Mouse (Mus musculus) hindbrain, embryonic 12.5 days (tissue): ENCODE measurements around the gene Olfr319. TPM values are rescaled to one million over a fixed set of nuclear protein-coding genes. Genes with fewer than 3 reads are reported as not detected.
"Not testable (repeated sequence)": the region's sequence is repeated elsewhere in the genome, so short reads cannot be mapped to it uniquely, and the experiment has no call there.

Experiments
- ATAC-seq: fragments of 200-750 bp; cut with Nextera tagmentation; 2 replicates; pipeline ENCODE4 v1.8.0; 2017; ENCODE audit warnings: moderate TSS enrichment; ENCODE audit not compliant: low FRiP score
- H3K27ac ChIP-seq: fragments of 300-500 bp; sonication (generic); 2 replicates; pipeline ENCODE4 v1.5.1; 2016; ENCODE audit warnings: mild to moderate bottlenecking
- H3K27me3 ChIP-seq: fragments of 300-500 bp; sonication (generic); 2 replicates; pipeline ENCODE4 v1.6.1; 2016; ENCODE audit warnings: mild to moderate bottlenecking
- H3K36me3 ChIP-seq: fragments of 300-500 bp; sonication (generic); 2 replicates; pipeline ENCODE4 v1.6.1; 2016; ENCODE audit warnings: mild to moderate bottlenecking
- H3K4me1 ChIP-seq: fragments of 300-500 bp; sonication (generic); 2 replicates; pipeline ENCODE4 v1.6.1; 2016
- H3K4me2 ChIP-seq: fragments of 300-500 bp; sonication (generic); replicated peaks from 2 replicates; pipeline ENCODE4 v1.6.1; 2016; ENCODE audit warnings: mild to moderate bottlenecking
- H3K4me3 ChIP-seq: fragments of 300-500 bp; sonication (generic); 2 replicates; pipeline ENCODE4 v1.5.1; 2016; ENCODE audit warnings: mild to moderate bottlenecking
- H3K9ac ChIP-seq: fragments of 300-500 bp; sonication (generic); 2 replicates; pipeline ENCODE4 v1.6.1; 2016; ENCODE audit warnings: mild to moderate bottlenecking, moderate library complexity
- H3K9me3 ChIP-seq: fragments of 300-500 bp; sonication (generic); replicated peaks from 2 replicates; pipeline ENCODE4 v1.6.1; 2016; ENCODE audit warnings: mild to moderate bottlenecking
- WGBS: fragments of 180-500 bp; shearing (Covaris S2); methylation state at CpG from one replicate; pipeline ENCODE4 v1.1.7; 2016; 5-methylcytosine and 5-hydroxymethylcytosine counted together
- polyA plus RNA-seq: library from polyadenylated mRNA; unstranded; fragments of >200 nt; fragmentation: Nextera tagmentation; extraction: Ambion mirVana; gene quantifications from 2 replicates; pipeline ENCODE4 v1.2.1, GENCODE M21; 2016

Gene Olfr319
- not detected in 2 replicates for polyA plus RNA-seq

GRCm38 (mm10) chr11:58698862-58699261 lies at the start of gene Olfr319:
Gene Olfr319 (plus strand): TSS chr11:58699162.
- no peak within 1 kb of the TSS for H3K4me2 ChIP-seq
- no peak for ATAC-seq
- H3K4me1 ChIP-seq = no peaks in the 10 kb centered on the region
- H3K27ac ChIP-seq = no peak within 1 kb of the TSS
- no peak within 1 kb of the TSS for H3K4me3 ChIP-seq
- no peak within 1 kb of the TSS for H3K9ac ChIP-seq
- H3K36me3 ChIP-seq = no peaks in the 10 kb centered on the region
- peaks cover 9% of the 10 kb centered on the region; the same call in 1 of the 2 replicates for H3K9me3 ChIP-seq
- 94% methylated on average over 3 of the region's 3 CpGs for WGBS
- no peaks in the 10 kb centered on the region for H3K27me3 ChIP-seq

DNA sequence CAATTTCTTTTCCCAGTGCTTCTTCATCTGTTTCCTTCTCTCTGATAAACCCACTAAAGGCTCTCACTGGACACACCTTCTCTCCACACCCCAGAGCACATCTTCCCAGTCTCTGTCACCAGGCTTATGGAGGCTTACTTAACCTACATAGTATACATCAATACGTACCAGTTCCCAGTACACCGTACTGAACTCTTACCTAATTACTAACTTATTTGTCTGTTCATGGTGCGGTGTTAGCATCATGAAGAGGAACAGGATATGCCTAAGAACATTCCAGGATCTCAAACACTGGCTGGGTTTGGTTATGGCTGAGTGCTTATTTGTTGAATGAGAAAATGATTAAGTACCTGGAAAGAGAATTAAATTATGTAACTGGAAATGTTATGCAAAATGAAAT lies 43.8 kb upstream of the Olfr319 start:
- Histone ChIP-seq H3K4me1 (no peaks in the 10 kb centered on the region; the same call in 1 of the 2 replicates), H3K9me3 (0 out of 2 replicates have a peak, but pooled peaks cover 3% of the 10 kb centered on the region), H3K27me3 (no peaks in the 10 kb centered on the region), H3K36me3 (no peaks in the 10 kb centered on the region), H3K9ac (no peak overlapping the region), H3K4me2 (no peak overlapping the region), H3K4me3 (no peak overlapping the region), H3K27ac (no peak overlapping the region)
- no peak for ATAC-seq
- WGBS = 85% methylated on average over 3 of the region's 3 CpGs

GRCm38 (mm10) chr11:58658596-58658995 lies 40.4 kb upstream of the Olfr319 start, which contains the start of gene Olfr322:
Gene Olfr322 (plus strand): TSS chr11:58658782.
- no peaks in the 10 kb centered on the region for H3K9me3 ChIP-seq
- H3K36me3 ChIP-seq = no peaks in the 10 kb centered on the region
- H3K9ac ChIP-seq = no peak within 1 kb of the TSS
- no peak for ATAC-seq
- 92% methylated on average over 4 of the region's 4 CpGs for WGBS
- no peaks in the 10 kb centered on the region; the same call in 1 of the 2 replicates for H3K4me1 ChIP-seq
- no peak within 1 kb of the TSS for H3K4me3 ChIP-seq
- no peak within 1 kb of the TSS for H3K4me2 ChIP-seq
- H3K27ac ChIP-seq = no peak within 1 kb of the TSS
- no peaks in the 10 kb centered on the region for H3K27me3 ChIP-seq

DNA sequence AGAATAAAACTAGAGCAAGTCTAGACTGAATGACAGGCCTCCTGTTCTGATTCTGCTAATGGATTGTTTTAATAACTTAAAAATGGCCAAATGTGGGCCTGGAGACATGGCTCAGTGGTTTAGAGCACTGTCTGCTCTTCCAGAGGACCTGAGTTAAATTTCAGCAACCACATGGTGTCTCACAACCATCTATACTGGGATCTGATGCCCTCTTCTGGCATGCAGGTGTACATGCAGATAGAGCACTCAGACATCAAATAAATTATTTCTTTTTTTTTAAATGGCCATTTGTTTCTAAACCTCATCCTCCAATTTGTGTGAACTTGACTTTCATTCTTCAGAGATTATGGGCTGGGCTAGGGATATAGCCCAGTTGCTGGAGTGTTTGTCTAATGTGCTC lies 29.7 kb upstream of the Olfr319 start:
- Histone ChIP-seq H3K27ac (no peak overlapping the region), H3K9ac (no peak overlapping the region), H3K9me3 (no peaks in the 10 kb centered on the region), H3K4me2 (no peak overlapping the region), H3K4me3 (no peak overlapping the region), H3K27me3 (no peaks in the 10 kb centered on the region), H3K36me3 (no peaks in the 10 kb centered on the region), H3K4me1 (no peaks in the 10 kb centered on the region)
- no peak for ATAC-seq

GRCm38 (mm10) chr11:58671825-58672224 lies 27.1 kb upstream of the Olfr319 start:
- WGBS = 49% methylated on average over 4 of the region's 4 CpGs
- Histone ChIP-seq H3K27ac (no peak overlapping the region), H3K4me2 (no peak overlapping the region), H3K4me1 (no peaks in the 10 kb centered on the region), H3K9ac (no peak overlapping the region), H3K36me3 (no peaks in the 10 kb centered on the region), H3K4me3 (no peak overlapping the region), H3K27me3 (no peaks in the 10 kb centered on the region), H3K9me3 (no peaks in the 10 kb centered on the region)
- ATAC-seq = no peak

DNA sequence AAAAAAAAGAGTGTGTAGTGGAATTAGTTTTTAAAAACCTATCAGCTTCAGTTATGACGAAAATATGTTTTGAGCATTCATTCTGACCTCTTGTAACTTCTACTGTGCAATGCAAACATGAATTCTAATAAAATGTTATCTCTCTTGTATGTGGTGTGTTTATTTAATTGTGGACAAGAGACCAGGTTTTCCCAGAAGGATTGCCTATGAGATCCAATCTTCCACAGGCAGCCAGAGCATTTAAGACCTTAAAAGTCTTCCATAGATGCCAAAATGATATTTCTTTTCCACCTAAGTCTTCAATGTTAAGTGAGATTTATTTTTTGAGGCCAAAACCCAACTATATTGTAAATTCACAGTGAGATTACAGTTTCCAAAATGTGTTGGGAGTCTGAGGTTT lies 18.2 kb upstream of the Olfr319 start, which contains the start of gene Olfr320:
TSS of gene Olfr320 (plus strand) at position 301 of the 400 bp plus-strand sequence.
- ATAC-seq = no peak
- no peak within 1 kb of the TSS for H3K9ac ChIP-seq
- no peak within 1 kb of the TSS for H3K4me2 ChIP-seq

GRCm38 (mm10) chr11:58709086-58709485 lies 10.1 kb downstream of the Olfr319 start:
- no peak overlapping the region for H3K4me2 ChIP-seq
- 81% methylated on average over 11 of the region's 11 CpGs for WGBS
- H3K4me3 ChIP-seq = no peak overlapping the region
- no peak overlapping the region for H3K9ac ChIP-seq
- no peaks in the 10 kb centered on the region for H3K36me3 ChIP-seq
- no peaks in the 10 kb centered on the region for H3K9me3 ChIP-seq
- no peak for ATAC-seq
- H3K27ac ChIP-seq = no peak overlapping the region
- no peaks in the 10 kb centered on the region for H3K4me1 ChIP-seq
- no peaks in the 10 kb centered on the region for H3K27me3 ChIP-seq

More for the DNA sequence above, 18.2 kb upstream of the Olfr319 start, which contains the start of gene Olfr320:
- H3K9me3 ChIP-seq = no peaks in the 10 kb centered on the region
- H3K36me3 ChIP-seq = no peaks in the 10 kb centered on the region
- WGBS = 90% methylated on average over 1 of the region's 1 CpGs
- H3K4me1 ChIP-seq = no peaks in the 10 kb centered on the region
- H3K27me3 ChIP-seq = no peaks in the 10 kb centered on the region
- no peak within 1 kb of the TSS for H3K4me3 ChIP-seq
- no peak within 1 kb of the TSS for H3K27ac ChIP-seq

GRCm38 (mm10) chr11:58717723-58718122 lies 18.8 kb downstream of the Olfr319 start:
- not testable (repeated sequence) for H3K27ac ChIP-seq, H3K36me3 ChIP-seq, H3K9ac ChIP-seq, H3K9me3 ChIP-seq, H3K4me2 ChIP-seq, H3K4me3 ChIP-seq, H3K4me1 ChIP-seq, H3K27me3 ChIP-seq, ATAC-seq
- 89% methylated on average over 7 of the region's 7 CpGs for WGBS

DNA sequence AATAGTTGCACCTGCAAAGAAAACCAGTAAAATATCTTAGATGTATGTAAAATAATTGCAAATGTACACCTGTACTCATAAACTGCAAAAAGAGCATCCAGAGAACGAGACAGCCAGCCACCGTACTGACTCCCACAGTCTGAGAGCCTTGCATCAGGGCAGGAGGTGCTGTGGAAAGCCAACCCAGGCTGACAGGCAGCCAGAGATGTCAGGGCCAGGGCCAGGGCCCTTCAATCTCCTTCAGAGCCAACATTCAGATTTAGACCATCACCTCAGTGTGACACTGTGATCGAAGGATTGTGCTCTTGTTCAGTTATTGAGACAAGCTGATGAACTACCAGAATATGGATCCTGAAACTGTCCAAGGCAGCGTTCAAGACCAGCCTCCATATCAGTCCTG lies 20.7 kb downstream of the Olfr319 start:
- Histone ChIP-seq H3K9me3 (no peaks in the 10 kb centered on the region), H3K27me3 (no peaks in the 10 kb centered on the region), H3K4me3 (no peak overlapping the region), H3K9ac (no peak overlapping the region), H3K27ac (no peak overlapping the region), H3K4me2 (no peak overlapping the region), H3K4me1 (no peaks in the 10 kb centered on the region), H3K36me3 (no peaks in the 10 kb centered on the region)
- 88% methylated on average over 4 of the region's 4 CpGs for WGBS
- ATAC-seq = no peak

GRCm38 (mm10) chr11:58723914-58724313 lies 25.0 kb downstream of the Olfr319 start, which contains the start of gene Olfr318:
Gene Olfr318 (minus strand): TSS chr11:58724014.
- H3K27ac ChIP-seq = no peak within 1 kb of the TSS
- no peak within 1 kb of the TSS for H3K4me2 ChIP-seq
- H3K36me3 ChIP-seq = no peaks in the 10 kb centered on the region
- no peaks in the 10 kb centered on the region for H3K4me1 ChIP-seq
- H3K27me3 ChIP-seq = no peaks in the 10 kb centered on the region
- no peak for ATAC-seq
- H3K4me3 ChIP-seq = no peak within 1 kb of the TSS
- no peaks in the 10 kb centered on the region for H3K9me3 ChIP-seq
- no peak within 1 kb of the TSS for H3K9ac ChIP-seq

DNA sequence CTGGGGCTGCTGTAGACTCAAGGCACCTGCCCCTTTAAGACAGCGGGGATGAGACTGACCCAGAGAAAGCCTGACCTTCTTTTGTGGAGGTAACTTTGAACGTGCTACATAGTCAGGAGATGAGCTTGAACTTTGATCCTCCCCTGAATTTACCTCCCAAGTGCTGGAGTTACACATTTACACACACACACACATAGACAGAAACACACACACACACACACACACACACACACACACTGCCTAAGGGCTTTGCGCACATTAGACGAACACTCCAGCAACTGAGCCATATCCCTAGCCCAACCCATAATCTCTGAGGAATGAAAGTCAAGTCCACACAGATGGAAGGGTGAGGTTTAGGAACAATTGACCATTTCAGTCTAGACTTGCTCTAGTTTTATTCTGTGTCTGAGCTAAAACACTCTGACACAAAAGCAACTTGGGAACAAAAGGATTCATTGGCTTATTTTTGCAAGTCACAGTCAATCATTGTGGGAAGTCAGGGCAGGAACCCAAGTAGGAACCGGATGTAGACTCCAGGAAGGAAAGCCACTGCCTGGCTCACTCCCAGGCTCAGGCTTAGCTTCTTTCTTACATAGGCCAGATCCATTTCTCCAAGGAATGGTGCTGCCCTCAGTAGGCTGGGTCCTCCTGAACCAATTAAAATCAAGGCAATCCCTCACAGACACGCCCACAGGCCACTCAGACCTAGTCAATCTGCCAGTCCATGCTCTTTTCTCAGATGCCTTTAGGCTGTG lies 29.1 kb downstream of the Olfr319 start:
- H3K36me3 ChIP-seq, H3K4me1 ChIP-seq, ATAC-seq, H3K27me3 ChIP-seq, H3K27ac ChIP-seq, H3K4me2 ChIP-seq, H3K9ac ChIP-seq, H3K9me3 ChIP-seq, H3K4me3 ChIP-seq: not testable (repeated sequence)
- WGBS = 77% methylated on average over 6 of the region's 6 CpGs

DNA sequence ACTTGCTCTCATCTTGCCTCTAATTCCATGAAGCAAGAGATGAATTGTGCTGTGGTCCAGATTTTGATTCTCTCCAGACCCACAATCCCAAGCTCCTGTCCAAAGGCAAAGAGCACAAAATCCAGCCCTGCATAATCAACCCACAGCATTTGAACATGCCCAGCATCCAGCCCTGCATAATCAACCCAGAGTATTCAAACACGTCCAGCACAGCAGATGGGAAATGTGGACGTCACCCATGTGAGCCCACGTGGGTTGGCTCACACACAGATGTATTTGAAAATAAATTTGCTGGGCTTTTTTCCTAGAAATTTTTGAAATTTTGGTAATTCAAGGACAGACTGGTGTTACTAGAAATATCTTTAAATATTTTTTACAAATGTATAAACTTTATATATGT lies 34.4 kb downstream of the Olfr319 start:
- Histone ChIP-seq H3K4me1 (no peaks in the 10 kb centered on the region), H3K4me2 (no peak overlapping the region), H3K4me3 (no peak overlapping the region), H3K36me3 (no peaks in the 10 kb centered on the region), H3K9me3 (no peaks in the 10 kb centered on the region), H3K27me3 (no peaks in the 10 kb centered on the region), H3K27ac (no peak overlapping the region), H3K9ac (no peak overlapping the region)
- WGBS = 55% methylated on average over 3 of the region's 3 CpGs
- no peak for ATAC-seq

GRCm38 (mm10) chr11:58738792-58739262 lies 39.9 kb downstream of the Olfr319 start, which contains the start of gene Olfr317:
Gene Olfr317 (minus strand): TSS chr11:58739212.
- Histone ChIP-seq H3K4me3 (no peak within 1 kb of the TSS), H3K9ac (no peak within 1 kb of the TSS), H3K9me3 (no peaks in the 10 kb centered on the region), H3K27ac (no peak within 1 kb of the TSS), H3K27me3 (no peaks in the 10 kb centered on the region), H3K4me2 (no peak within 1 kb of the TSS), H3K4me1 (no peaks in the 10 kb centered on the region), H3K36me3 (no peaks in the 10 kb centered on the region)
- ATAC-seq = no peak
- WGBS = 79% methylated on average over 4 of the region's 4 CpGs
